Mouse (Mus musculus): ENCODE measurements around the gene Spata32. TPM values are rescaled to one million over a fixed set of nuclear protein-coding genes. Genes with fewer than 3 reads are reported as not detected.

The Spata32 gene
- total RNA-seq, 2 experiments from 2014 or later = 1.7 to 2.9 TPM

DNA sequence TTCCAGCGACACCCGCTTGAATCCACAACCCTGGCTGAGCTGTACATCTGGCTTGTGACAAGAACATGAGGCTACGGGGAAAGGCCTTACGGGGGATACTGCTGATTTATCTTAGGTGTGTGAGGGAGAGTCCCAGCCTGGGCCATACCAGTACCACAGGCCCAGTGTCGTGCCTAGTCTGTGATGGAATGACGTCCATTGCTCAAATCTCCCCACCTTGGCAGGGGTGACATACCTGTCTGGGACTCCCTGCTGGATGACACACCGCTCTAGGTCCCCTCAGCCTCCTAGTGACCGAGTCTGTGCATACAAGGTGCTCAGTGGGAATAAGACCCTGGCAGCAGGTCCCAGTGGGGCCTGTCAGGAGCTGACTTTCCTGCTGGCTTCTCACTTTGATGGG lies 39.5 kb downstream of the Spata32 start:
- TF ChIP-seq CTCF (IDR thresholded peaks at IDR 0.05) = no peak
- no peak overlapping the region for H3K27ac ChIP-seq
- no peak overlapping the region for H3K4me3 ChIP-seq
- intact Hi-C loops (cut with DNase I) = no loop called here
- DNase-seq (ENCODE audit: extremely low spot score in 1 of 2, low spot score in 2 of 2) = no peak

DNA sequence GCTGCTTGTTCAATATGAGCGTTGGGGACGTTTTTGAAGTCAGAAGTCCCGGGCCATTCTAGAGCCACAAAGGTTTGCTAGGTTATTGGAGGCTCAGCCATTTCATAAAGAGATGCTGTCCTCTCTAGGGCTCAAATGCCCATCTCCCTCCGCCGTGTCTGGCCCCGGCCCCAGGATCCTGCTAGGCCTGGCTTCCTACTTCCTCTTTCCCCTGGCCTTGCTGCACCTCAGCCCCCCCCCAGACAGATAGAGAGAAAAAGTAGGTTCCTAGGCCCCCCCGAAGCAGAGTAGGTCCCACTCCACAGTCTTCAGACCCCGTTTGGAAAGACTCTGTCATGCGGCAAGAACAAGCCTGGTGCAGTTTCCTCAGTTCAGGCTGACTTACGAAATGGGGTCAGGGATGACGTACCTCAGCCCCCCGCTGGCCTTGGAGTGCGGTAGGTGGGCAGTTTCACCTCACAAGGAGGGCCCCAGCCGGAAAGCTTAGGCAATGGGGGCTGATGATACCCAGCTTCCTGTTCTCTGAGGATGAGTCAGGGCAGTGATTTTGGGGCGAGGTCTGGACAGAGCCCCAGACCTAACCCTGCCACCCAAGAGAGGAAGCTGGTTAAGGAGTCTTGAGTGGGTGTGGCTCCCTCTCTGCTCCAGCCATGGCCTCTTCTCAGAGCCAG lies 40.3 kb downstream of the Spata32 start:
- H3K4me3 ChIP-seq = no peak overlapping the region
- DNase-seq (ENCODE audit: extremely low spot score in 1 of 2, low spot score in 2 of 2) = no peak
- no peak overlapping the region for H3K27ac ChIP-seq
- no peak for TF ChIP-seq CTCF (IDR thresholded peaks at IDR 0.05)
- intact Hi-C loops (cut with DNase I) = no loop called here

DNA sequence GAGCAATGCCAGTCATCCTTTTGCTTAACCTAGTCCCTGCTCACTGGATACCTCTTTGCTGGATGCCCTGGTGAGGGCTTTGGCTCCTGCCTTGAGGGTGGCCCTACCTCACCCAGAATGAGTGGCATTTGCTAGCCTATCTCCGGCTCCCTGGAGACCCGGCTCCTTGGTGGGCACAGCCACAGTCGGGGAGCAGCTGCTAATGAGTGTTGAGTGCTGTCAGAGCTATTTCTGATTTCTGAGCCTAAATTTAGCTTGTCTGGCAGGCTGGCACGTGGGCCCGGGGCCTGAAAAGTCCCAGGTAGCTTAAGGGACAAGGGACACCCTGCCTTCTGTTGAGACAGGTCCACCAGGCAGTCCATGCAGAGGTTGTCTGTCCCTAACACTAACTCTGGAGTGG lies 41.0 kb downstream of the Spata32 start:
- no peak for DNase-seq (ENCODE audit: extremely low spot score in 1 of 2, low spot score in 2 of 2)
- Histone ChIP-seq H3K4me3 (no peak overlapping the region), H3K27ac (no peak overlapping the region)
- TF ChIP-seq CTCF (IDR thresholded peaks at IDR 0.05) = no peak
- intact Hi-C loops (cut with DNase I) = no loop called here

- DNase-seq (ENCODE audit: extremely low spot score in 1 of 2, low spot score in 2 of 2) = no peak
- no peak for TF ChIP-seq CTCF (IDR thresholded peaks at IDR 0.05)
- Histone ChIP-seq H3K4me3 (no peak overlapping the region), H3K27ac (no peak overlapping the region)
- intact Hi-C loops (cut with DNase I) = no loop called here
Observed at GRCm38 (mm10) chr11:103176510-103176909, 41.7 kb downstream of the Spata32 start.

GRCm38 (mm10) chr11:103175688-103176442 lies 42.4 kb downstream of the Spata32 start:
- no peak for DNase-seq (ENCODE audit: extremely low spot score in 1 of 2, low spot score in 2 of 2)
- Histone ChIP-seq H3K4me3 (no peak overlapping the region), H3K27ac (no peak overlapping the region)
- TF ChIP-seq CTCF (IDR thresholded peaks at IDR 0.05) = no peak
- intact Hi-C loops (cut with DNase I) = no loop called here

DNA sequence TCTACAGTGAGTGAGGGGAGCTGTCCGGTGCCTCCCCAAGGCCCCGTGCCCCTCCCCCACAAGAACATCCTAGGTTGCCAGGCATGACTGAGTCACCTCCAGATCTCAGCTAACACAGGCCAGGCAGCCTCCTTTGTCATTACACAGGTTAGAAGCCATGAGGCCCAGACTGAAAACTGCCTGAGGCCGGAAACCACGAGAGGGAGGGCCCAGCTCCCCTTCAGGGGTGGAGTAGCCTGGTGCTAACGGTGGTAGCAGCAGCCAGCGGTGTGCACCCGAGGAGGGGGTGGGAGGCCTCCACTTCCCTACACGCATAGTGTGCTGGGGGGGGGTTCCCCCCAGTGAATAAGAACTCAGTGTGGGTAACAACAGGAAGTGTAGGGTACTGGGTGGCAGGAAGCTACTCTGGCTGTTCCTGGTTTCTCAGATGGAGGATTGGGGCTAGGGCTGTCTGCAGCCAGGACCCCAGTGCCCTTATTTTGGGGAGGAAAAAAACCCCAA lies 43.3 kb downstream of the Spata32 start:
- no peak for TF ChIP-seq CTCF (IDR thresholded peaks at IDR 0.05)

GRCm38 (mm10) chr11:103174411-103174832 lies 43.8 kb downstream of the Spata32 start:
- H3K4me3 ChIP-seq = no peak overlapping the region
- no peak overlapping the region; the same call in 1 of the 2 replicates for H3K27ac ChIP-seq
- TF ChIP-seq CTCF (IDR thresholded peaks at IDR 0.05) = no peak
- intact Hi-C loops (cut with DNase I) = loop anchor here (5.0 kb wide), 1 partner anchor 93 kb away; the partner anchor contains the start of gene Map3k14
- DNase-seq (ENCODE audit: extremely low spot score in 1 of 2, low spot score in 2 of 2) = peak in 1 of 2 experiments; percentile 7

More for the DNA sequence above, 43.3 kb downstream of the Spata32 start:
- intact Hi-C loops (cut with DNase I) = loop anchor here (5.0 kb wide), 1 partner anchor 92 kb away; the partner anchor contains the start of gene Map3k14
- DNase-seq (ENCODE audit: extremely low spot score in 1 of 2, low spot score in 2 of 2) = peak in 1 of 2 experiments; percentile 15
- Histone ChIP-seq H3K27ac (no peak overlapping the region), H3K4me3 (no peak overlapping the region)

DNA sequence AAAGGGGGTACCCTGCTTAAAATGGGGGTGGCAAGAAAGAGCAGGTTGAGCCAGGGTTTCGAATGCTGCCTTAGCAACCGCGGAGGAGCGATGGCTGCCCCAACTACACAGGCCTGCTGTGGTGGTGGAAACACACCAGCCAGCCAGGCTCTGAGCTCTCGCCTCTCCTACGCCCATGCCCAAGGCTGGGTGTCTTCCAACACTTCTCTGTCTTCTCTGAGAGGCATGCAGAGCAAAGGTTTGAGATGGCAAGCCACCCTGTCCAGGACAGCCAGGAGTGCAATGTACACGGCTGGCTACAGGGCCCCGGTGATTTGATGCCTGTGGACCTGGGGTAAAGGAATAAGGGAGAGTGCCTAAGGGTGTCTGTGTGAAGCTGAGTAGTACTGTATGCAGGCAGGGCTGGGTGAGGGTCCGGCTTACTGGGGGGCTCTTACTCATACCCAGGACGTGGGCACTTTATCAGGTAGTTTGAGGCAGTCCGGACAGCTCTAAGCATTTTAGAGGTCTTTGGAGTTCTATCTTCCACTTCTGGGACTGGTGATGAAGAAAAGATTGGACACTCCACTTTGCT lies 44.4 kb downstream of the Spata32 start:
- peak overlapping the region; percentile 95 for H3K27ac ChIP-seq
- peak in 1 of 2 experiments; percentile 35 for DNase-seq (ENCODE audit: extremely low spot score in 1 of 2, low spot score in 2 of 2)
- 0 out of 2 replicates have a peak overlapping the region, but pooled peaks have one; percentile 15 for H3K4me3 ChIP-seq
- intact Hi-C loops (cut with DNase I) = loop anchor here (5.0 kb wide), 1 partner anchor 93 kb away; the partner anchor contains the start of gene Map3k14
- no peak for TF ChIP-seq CTCF (IDR thresholded peaks at IDR 0.05)

DNA sequence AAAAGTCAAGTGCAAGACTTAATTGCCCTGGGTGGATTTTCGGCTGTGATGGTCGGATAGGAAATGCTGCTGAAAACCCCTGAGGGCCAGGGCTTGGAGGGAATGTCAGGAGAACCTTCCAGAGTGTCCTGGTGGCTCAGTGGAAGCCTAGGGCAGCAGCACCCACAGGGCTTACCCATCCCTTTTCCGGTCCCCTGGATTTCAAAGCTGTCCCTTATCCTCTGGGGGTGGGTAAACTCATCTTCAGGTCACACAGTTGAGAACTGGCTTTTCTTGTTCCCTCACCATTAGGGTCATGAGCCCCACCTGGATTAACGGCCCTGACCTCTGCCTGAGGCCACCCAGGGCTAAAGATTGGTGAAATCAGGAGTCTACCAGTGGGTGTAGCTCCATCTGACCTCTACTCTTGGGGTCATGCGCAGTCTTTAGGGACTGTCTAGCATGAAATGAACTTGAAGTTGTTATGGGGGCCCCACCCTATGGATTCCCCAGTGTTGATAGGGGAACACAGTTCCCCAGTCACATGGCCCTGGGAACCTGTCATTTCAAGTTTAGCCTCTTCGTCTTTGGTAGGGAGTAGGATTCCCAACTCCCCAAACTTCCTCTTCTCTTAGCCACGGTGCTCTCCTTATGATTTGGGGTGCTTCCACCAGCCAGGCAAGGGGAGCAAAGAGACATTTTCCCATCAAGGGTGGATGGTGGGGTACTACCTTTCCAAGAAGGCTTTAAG lies 45.0 kb downstream of the Spata32 start:
- intact Hi-C loops (cut with DNase I) = loop anchor here (5.0 kb wide), 1 partner anchor 94 kb away; the partner anchor contains the start of gene Map3k14
- peak in 1 of 2 experiments; percentile 7 for DNase-seq (ENCODE audit: extremely low spot score in 1 of 2, low spot score in 2 of 2)
- no peak for TF ChIP-seq CTCF (IDR thresholded peaks at IDR 0.05)
- Histone ChIP-seq H3K4me3 (0 out of 2 replicates have a peak overlapping the region, but pooled peaks have one; percentile 85), H3K27ac (peak overlapping the region; percentile 95)

DNA sequence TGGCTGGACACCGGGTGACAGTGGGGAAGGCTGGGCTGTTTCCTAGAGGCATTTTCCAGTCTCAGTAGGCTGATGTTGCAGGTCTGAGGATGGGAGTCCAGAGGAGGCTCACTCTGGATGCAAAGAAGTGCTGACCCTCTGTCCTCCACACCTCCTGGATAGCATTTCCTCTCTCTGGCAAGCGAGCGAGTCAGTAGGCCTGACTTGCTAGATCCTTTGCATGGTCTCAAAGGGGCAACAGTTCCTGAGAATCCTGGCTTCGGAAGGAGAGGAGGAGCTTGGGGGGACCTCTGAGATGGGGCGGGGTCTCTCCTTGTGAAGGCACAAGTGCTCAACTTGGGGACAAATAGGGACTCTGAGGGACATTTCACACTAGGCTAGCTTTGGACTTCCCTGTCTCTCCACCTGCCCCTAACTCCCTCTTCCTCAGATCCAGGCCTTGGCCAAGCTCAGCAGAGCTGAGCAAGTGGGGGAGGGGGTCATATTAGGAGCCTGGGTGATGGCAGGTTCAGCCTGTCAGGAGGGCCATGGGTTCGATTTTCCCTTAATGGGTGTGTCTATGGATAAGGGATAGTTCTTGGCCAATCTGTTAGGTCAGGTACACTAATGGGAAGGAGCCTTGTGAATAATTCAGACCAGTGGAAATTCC lies 45.7 kb downstream of the Spata32 start:
- intact Hi-C loops (cut with DNase I) = loop anchor here (5.0 kb wide), 1 partner anchor 95 kb away; the partner anchor contains the start of gene Map3k14
- no peak for TF ChIP-seq CTCF (IDR thresholded peaks at IDR 0.05)
- H3K27ac ChIP-seq = peak overlapping the region; percentile 95
- DNase-seq (ENCODE audit: extremely low spot score in 1 of 2, low spot score in 2 of 2) = peak in 1 of 2 experiments; percentile 7
- peak overlapping the region; percentile 85 for H3K4me3 ChIP-seq

All from left cerebral cortex, adult 2 months (tissue).